Mouse (Mus musculus) heart, embryonic 13.5 days (tissue): ENCODE results near the gene Hba-a1. TPM values are rescaled to one million over a fixed set of nuclear protein-coding genes. Genes with fewer than 3 reads are reported as not detected.

ENCODE experiments used
- ATAC-seq: fragments of 200-750 bp; cut with Nextera tagmentation; 2 replicates; pipeline ENCODE4 v1.8.0; 2017; ENCODE audit warnings: moderate TSS enrichment; ENCODE audit not compliant: insufficient number of reproducible peaks, low FRiP score, low TSS enrichment; ENCODE audit errors: extremely low read depth
- H3K27ac ChIP-seq: fragments of 300-500 bp; sonication (generic); replicated peaks from 2 replicates; pipeline ENCODE4 v1.5.1; 2015; ENCODE audit warnings: moderate library complexity, mild to moderate bottlenecking, inconsistent platforms
- H3K27me3 ChIP-seq: fragments of 300-500 bp; sonication (generic); replicated peaks from 2 replicates; pipeline ENCODE4 v1.6.1; 2015; ENCODE audit warnings: mild to moderate bottlenecking, inconsistent platforms
- H3K36me3 ChIP-seq: fragments of 300-500 bp; sonication (generic); 2 replicates; pipeline ENCODE4 v1.6.1; 2015; ENCODE audit warnings: mild to moderate bottlenecking, inconsistent platforms
- H3K4me1 ChIP-seq: fragments of 300-500 bp; sonication (generic); 2 replicates; pipeline ENCODE4 v1.6.1; 2015; ENCODE audit warnings: inconsistent platforms
- H3K4me2 ChIP-seq: fragments of 300-500 bp; sonication (generic); 2 replicates; pipeline ENCODE4 v1.6.1; 2015; ENCODE audit warnings: inconsistent platforms, mild to moderate bottlenecking, moderate library complexity
- H3K4me3 ChIP-seq: fragments of 300-500 bp; sonication (generic); 2 replicates; pipeline ENCODE4 v1.5.1; 2015; ENCODE audit warnings: moderate library complexity, mild to moderate bottlenecking, inconsistent platforms
- H3K9ac ChIP-seq: fragments of 300-500 bp; sonication (generic); 2 replicates; pipeline ENCODE4 v1.6.1; 2015; ENCODE audit warnings: inconsistent platforms, mild to moderate bottlenecking, moderate library complexity
- H3K9me3 ChIP-seq: fragments of 300-500 bp; sonication (generic); 2 replicates; pipeline ENCODE4 v1.6.1; 2016; ENCODE audit warnings: inconsistent platforms
- WGBS: fragments of 180-500 bp; shearing (Covaris S2); methylation state at CpG from one replicate; pipeline ENCODE4 v1.1.7; 2015; ENCODE audit warnings: mixed read lengths; 5-methylcytosine and 5-hydroxymethylcytosine counted together
- polyA plus RNA-seq: library from polyadenylated mRNA; unstranded; fragments of >200 nt; fragmentation: Nextera tagmentation; extraction: Ambion mirVana; gene quantifications from 2 replicates; pipeline ENCODE4 v1.2.1, GENCODE M21; 2015

Hba-a1 gene
- polyA plus RNA-seq, 1 experiment from 2014 or later: 28,254 TPM

DNA sequence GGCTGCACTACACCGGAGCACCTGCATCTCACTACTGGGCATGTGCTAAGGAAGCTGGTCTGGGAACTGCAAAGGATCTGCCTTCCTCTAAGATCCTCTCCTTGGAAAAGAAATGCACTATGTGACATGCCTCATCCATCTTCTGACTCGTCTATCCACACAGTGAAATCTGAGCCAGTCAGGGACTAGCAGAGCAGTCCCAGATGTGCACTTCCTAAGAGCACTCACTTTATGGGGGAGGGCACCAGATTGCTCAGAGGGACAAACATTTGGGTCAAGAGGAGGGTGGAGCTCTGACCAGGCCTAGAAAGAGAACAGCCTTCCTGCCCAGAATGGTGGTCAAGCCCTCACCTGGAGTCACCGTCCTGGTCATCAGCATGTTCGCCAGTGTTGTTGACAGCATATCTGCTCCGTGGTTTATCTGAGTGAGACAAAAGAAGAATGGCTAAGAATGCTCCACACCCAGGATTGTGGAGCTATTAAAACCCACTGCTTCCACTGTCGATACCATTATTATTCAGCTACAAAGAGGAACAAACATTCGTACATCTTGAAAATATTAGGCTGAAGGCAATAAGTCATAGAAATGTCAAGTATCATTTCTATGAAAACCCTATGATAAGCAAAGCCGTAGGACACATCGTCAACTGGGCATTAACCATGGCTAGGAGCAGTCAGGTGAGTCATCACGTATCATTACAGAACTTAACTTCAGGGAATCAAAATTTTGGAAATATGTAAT lies 20.5 kb upstream of the Hba-a1 start:
- no peak overlapping the region for H3K4me3 ChIP-seq
- H3K4me1 ChIP-seq: peaks cover 32% of the 10 kb centered on the region
- H3K9me3 ChIP-seq: no peaks in the 10 kb centered on the region
- 0 out of 2 replicates have a peak overlapping the region, but pooled peaks have one; percentile 2 for H3K9ac ChIP-seq
- 68% methylated on average over 10 of the region's 10 CpGs for WGBS
- peak overlapping the region; percentile 0; the same call in 1 of the 2 replicates for H3K4me2 ChIP-seq
- H3K36me3 ChIP-seq: peaks cover 30% of the 10 kb centered on the region
- no peaks in the 10 kb centered on the region for H3K27me3 ChIP-seq
- no peak for ATAC-seq
- H3K27ac ChIP-seq: peak overlapping the region; percentile 13; the same call in 1 of the 2 replicates

DNA sequence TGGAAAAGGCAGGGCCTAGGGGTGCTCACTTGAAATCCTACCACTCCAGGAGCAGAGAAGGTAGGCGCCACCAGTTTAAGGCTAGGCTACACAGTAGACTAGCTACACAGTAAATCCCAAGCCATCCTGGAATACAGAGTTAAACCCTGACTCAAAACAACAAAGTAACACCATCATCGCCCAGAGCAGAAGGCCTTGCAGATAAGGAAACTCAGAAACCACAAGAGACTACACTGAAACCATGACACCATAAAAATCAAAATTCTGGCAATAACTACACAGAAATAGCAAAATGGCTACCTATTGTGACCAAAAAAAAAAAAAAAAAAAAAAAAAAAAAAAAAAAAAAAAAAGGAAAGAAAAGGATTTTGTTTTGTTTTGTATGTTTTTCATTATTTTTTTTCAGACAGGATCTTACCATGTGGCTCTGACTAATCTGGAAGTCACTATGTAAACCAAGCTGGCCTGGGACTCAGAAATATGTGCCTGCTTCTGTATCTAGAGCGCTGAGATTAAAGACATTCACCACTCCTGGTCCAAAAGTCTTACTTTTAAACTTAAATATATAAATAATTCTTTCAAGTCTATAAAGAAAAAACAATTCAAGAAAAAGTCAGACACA lies 18.1 kb upstream of the Hba-a1 start:
- Histone ChIP-seq H3K4me2 (no peak overlapping the region), H3K9me3 (no peaks in the 10 kb centered on the region), H3K36me3 (peaks cover 24% of the 10 kb centered on the region), H3K27ac (peak overlapping the region; percentile 60; the same call in 1 of the 2 replicates), H3K4me3 (no peak overlapping the region), H3K4me1 (peaks cover 38% of the 10 kb centered on the region), H3K27me3 (no peaks in the 10 kb centered on the region), H3K9ac (peak overlapping the region; percentile 57; the same call in 1 of the 2 replicates)
- WGBS: 77% methylated on average over 3 of the region's 3 CpGs
- ATAC-seq: no peak

DNA sequence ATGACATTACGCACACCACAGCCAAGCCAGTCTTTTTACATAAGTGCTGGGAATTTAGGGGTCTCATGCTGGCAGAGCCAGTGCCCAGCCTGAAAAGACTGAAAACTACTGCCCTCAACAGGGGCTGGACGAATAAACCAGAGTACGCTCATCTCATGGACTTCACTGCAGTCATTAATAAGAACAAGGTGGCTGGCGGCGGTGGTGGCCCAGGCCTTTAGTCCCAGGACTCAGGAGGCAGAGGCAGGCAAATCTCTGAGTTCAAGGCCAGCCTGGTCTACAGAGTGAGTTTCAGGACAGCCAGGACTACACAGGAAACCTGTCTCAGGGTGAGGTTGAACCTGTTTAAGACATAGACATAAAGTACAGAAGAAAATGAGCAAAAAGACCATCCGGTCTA lies 17.1 kb upstream of the Hba-a1 start:
- H3K27ac ChIP-seq: peak overlapping the region; percentile 53; the same call in 1 of the 2 replicates
- ATAC-seq: no peak
- peak overlapping the region; percentile 55 for H3K9ac ChIP-seq
- WGBS: 88% methylated on average over 6 of the region's 6 CpGs
- H3K4me1 ChIP-seq: peaks cover 38% of the 10 kb centered on the region
- peak overlapping the region; percentile 42 for H3K4me2 ChIP-seq
- H3K9me3 ChIP-seq: no peaks in the 10 kb centered on the region
- H3K27me3 ChIP-seq: no peaks in the 10 kb centered on the region
- H3K36me3 ChIP-seq: peaks cover 14% of the 10 kb centered on the region; the same call in 1 of the 2 replicates
- 0 out of 2 replicates have a peak overlapping the region, but pooled peaks have one; percentile 6 for H3K4me3 ChIP-seq

DNA sequence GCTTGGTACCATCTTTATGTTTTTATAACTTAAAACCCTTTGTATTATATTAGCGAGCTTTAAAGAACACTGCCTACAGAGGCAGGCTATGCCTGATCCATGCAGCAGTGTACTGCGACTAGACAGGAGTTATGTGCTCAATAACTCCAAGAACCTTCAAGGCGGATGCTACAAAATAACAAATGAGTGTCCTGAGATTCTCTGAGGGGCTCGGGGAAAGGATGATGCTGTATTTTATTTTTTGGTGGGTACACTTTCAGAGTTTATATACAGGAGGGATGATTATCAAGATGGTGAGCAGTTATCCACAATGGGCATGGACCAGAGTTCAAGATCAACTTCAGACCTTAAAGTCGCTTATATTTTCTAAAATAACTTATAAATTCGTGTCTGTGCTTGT lies 16.5 kb upstream of the Hba-a1 start:
- H3K4me2 ChIP-seq: peak overlapping the region; percentile 79
- no peaks in the 10 kb centered on the region for H3K9me3 ChIP-seq
- peak overlapping the region; percentile 97 for H3K9ac ChIP-seq
- H3K27ac ChIP-seq: peak overlapping the region; percentile 93
- peaks cover 10% of the 10 kb centered on the region; the same call in 1 of the 2 replicates for H3K36me3 ChIP-seq
- WGBS: 29% methylated on average over 6 of the region's 6 CpGs
- H3K4me3 ChIP-seq: peak overlapping the region; percentile 92
- 0 out of 2 replicates have a peak, but pooled peaks cover 2% of the 10 kb centered on the region for H3K27me3 ChIP-seq
- no peak for ATAC-seq
- peaks cover 38% of the 10 kb centered on the region for H3K4me1 ChIP-seq

DNA sequence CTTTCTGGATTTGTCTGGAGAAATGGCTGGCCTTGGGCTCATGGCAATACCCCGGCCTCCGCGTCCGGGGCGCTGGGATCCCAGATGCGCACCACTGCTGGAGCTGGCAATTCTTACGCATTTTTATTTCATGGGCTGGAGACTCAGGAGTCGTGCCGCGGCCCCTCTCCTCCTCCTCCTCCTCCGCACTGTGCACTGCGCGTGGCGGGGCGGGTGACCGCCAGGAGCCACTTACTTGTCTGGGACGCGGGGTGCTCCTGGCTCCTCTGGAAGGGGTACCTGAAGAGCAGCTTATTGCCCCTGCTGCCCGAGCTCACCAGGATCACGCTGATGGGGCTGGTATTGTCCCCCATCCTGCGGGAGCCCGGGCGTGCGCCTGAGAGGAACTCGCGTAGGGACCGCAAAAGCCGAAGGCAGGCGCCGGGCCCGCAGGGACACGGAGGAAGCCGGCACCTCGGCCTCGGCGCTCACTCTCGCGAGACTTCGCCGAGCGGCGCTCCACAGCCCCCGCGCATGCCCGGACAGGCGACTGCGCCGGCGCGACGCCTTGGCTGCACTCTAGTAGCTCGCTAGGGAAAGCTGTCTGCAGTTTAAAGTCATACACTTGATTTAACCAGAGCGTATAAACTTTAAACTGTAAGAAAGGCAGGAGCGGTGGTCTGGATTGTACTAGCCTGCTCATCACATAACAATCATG lies 16.0 kb upstream of the Hba-a1 start, which contains the start of gene Nprl3:
Gene Nprl3, minus strand, starts transcription at position 520 of the 697 bp plus-strand sequence.
- H3K4me3 ChIP-seq: peak within 1 kb of the TSS; percentile 92

DNA sequence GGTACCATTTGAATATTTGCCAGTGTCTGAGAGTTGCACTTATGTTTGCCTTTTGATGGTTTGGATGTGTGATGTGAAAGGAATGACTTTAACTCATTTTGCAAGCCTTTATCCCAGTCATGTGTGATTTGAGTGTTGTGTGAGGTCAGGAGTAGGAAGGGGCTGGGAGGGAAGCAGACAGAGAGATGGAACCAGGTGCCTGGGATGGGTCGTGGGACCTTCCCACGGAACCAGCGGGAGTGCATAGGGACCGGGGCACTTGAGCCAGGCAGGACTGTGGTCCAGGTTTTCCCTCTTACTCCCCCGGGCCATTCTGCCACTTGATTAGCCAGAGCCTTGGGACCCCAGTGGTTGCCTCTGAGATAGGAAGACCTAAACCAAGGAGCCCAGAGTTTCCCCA lies 15.3 kb upstream of the Hba-a1 start:
- Histone ChIP-seq H3K9ac (peak overlapping the region; percentile 97), H3K4me2 (peak overlapping the region; percentile 79), H3K27ac (peak overlapping the region; percentile 93), H3K36me3 (no peaks in the 10 kb centered on the region), H3K9me3 (no peaks in the 10 kb centered on the region), H3K4me1 (peaks cover 32% of the 10 kb centered on the region), H3K4me3 (peak overlapping the region; percentile 92), H3K27me3 (0 out of 2 replicates have a peak, but pooled peaks cover 4% of the 10 kb centered on the region)
- ATAC-seq: no peak
- WGBS: 21% methylated on average over 5 of the region's 5 CpGs

More for the DNA sequence above, 16.0 kb upstream of the Hba-a1 start, which contains the start of gene Nprl3:
- H3K9ac ChIP-seq: peak within 1 kb of the TSS; percentile 97
- peak within 1 kb of the TSS; percentile 79 for H3K4me2 ChIP-seq
- ATAC-seq: peak; percentile 89
- peak within 1 kb of the TSS; percentile 93 for H3K27ac ChIP-seq
- H3K27me3 ChIP-seq: 0 out of 2 replicates have a peak, but pooled peaks cover 4% of the 10 kb centered on the region
- H3K4me1 ChIP-seq: peaks cover 38% of the 10 kb centered on the region
- WGBS: under 1% methylated on average over 54 of the region's 54 CpGs
- peaks cover 4% of the 10 kb centered on the region; the same call in 1 of the 2 replicates for H3K36me3 ChIP-seq
- H3K9me3 ChIP-seq: no peaks in the 10 kb centered on the region

DNA sequence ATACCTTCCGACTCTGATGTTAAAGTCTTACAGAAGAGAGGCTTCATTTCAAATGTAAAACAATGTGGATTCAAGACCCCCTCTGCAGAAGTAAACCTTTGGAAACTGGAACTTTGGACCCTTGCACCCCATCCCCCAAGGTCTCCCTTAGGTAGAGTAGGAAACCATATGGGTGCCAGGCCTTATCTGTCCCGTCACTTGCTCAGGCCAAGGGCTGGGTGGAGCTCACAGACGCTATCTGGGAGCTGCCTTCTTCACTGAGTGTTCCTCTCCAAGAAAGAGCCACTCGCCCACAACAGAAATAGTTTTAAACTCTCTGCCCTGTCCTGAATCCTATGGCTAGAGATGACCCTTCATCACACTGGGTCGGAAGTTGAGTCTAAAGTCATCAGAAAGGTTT lies 14.4 kb upstream of the Hba-a1 start:
- Histone ChIP-seq H3K9ac (peak overlapping the region; percentile 97; the same call in 1 of the 2 replicates), H3K4me2 (peak overlapping the region; percentile 79), H3K9me3 (no peaks in the 10 kb centered on the region), H3K36me3 (no peaks in the 10 kb centered on the region), H3K27ac (peak overlapping the region; percentile 93), H3K27me3 (0 out of 2 replicates have a peak, but pooled peaks cover 4% of the 10 kb centered on the region), H3K4me3 (no peak overlapping the region), H3K4me1 (peaks cover 23% of the 10 kb centered on the region)
- peak; percentile 61; the same call in 1 of the 2 replicates for ATAC-seq
- 58% methylated on average over 5 of the region's 5 CpGs for WGBS

DNA sequence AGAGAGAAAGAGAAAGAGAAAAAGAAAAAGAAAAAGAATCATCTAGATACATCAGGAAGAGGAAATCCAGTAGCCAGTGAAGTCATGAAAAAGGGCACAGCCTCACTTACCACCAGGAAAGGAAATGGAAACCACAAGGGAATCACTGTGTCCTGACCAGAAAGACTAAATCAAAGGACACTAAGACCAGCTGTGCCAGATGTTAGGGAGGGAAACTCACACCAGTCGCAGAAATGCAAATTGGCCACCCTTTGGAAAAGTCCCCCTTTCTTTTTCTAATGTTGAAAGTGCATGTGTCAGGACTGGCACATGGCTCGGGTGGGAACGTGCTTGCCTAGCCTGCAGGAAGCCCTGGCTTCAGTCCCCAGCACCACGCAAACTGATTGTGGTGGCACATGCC lies 12.1 kb upstream of the Hba-a1 start:
- Histone ChIP-seq H3K9me3 (no peaks in the 10 kb centered on the region), H3K27ac (no peak overlapping the region), H3K4me3 (no peak overlapping the region), H3K4me2 (no peak overlapping the region), H3K27me3 (peaks cover 16% of the 10 kb centered on the region), H3K36me3 (no peaks in the 10 kb centered on the region), H3K9ac (no peak overlapping the region), H3K4me1 (peaks cover 12% of the 10 kb centered on the region)
- no peak for ATAC-seq
- 46% methylated on average over 4 of the region's 4 CpGs for WGBS

DNA sequence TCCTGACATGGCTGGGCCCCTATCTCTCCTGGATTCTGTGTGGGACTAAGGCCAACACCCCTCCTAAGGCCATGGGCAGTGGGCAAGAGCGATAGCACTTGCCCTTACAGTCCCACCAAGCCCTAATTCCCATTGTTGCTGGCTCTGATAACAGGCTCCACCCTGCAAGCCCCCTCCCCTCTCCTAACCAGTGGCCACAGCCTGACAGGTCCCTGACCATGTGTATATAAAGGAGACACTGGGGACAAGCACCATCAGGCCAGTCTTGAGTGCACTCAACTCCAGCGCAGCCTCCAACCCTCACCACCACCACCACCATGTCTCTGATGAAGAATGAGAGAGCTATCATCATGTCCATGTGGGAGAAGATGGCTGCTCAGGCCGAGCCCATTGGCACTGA lies 7.0 kb upstream of the Hba-a1 start, which contains the start of gene Hba-x:
Gene Hba-x, plus strand, starts transcription at position 54 of the 400 bp plus-strand sequence.
- H3K4me2 ChIP-seq: peak within 1 kb of the TSS; percentile 51
- peak within 1 kb of the TSS; percentile 25; the same call in 1 of the 2 replicates for H3K9ac ChIP-seq
- 65% methylated on average over 3 of the region's 3 CpGs for WGBS
- H3K27ac ChIP-seq: peak within 1 kb of the TSS; percentile 68
- no peaks in the 10 kb centered on the region for H3K4me1 ChIP-seq
- 0 out of 2 replicates have a peak, but pooled peaks have one; percentile 16 for ATAC-seq
- peaks cover 66% of the 10 kb centered on the region for H3K27me3 ChIP-seq
- H3K9me3 ChIP-seq: no peaks in the 10 kb centered on the region
- peak within 1 kb of the TSS; percentile 20; the same call in 1 of the 2 replicates for H3K4me3 ChIP-seq
- no peaks in the 10 kb centered on the region for H3K36me3 ChIP-seq

DNA sequence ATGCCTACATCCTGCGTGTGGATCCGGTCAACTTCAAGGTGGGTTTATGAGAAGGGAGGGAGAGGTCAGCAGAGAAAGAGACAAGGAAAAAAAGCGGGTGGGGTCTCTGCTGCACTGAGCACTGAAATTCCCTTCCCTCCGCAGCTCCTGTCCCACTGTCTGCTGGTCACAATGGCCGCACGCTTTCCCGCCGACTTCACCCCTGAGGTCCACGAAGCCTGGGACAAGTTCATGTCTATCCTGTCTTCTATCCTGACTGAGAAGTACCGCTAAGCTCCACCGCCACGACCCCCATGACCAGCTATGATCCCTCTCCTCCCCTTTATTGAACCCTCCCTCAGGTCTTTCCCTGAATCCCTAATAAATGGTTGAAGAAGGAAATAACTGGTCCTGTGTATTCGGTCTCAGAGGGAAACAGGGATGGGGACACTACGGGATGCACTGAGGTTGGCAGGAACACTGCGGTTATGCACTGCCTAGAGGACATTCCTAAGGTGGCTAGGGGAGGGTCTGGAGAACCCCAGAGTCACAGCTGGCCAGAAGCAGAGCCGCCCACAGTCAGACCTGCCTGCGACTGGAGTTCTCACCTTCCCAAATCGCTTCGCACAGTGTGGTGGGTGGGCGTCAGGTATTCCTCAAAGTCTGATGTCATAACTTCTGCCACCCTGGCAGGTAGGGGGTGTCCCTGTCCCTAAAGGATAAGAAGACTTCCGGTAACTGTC lies 5.4 kb upstream of the Hba-a1 start:
- Histone ChIP-seq H3K4me2 (peak overlapping the region; percentile 51), H3K4me1 (no peaks in the 10 kb centered on the region), H3K36me3 (no peaks in the 10 kb centered on the region), H3K9me3 (no peaks in the 10 kb centered on the region), H3K9ac (peak overlapping the region; percentile 28), H3K27me3 (peaks cover 74% of the 10 kb centered on the region), H3K27ac (peak overlapping the region; percentile 68), H3K4me3 (peak overlapping the region; percentile 20)
- no peak for ATAC-seq
- WGBS: 54% methylated on average over 21 of the region's 21 CpGs
